Mouse (Mus musculus) spleen, adult 10 weeks (tissue): ENCODE measurements around the gene Gm5797. TPM values are rescaled to one million over a fixed set of nuclear protein-coding genes. Genes with fewer than 3 reads are reported as not detected.

Source experiments
- polyA plus RNA-seq: library from polyadenylated mRNA; stranded (reverse); fragments of 350-450 nt; fragmentation: Illumina TruSeq; extraction: RNeasy Lipid Tissue Mini Kit (QIAGEN cat#74804); gene quantifications from one replicate; pipeline ENCODE4 v1.2.3, GENCODE M21; 2015; ENCODE audit warnings: low replicate concordance; ENCODE audit not compliant: insufficient read depth

Gene Gm5797
- polyA plus RNA-seq: not detected

GRCm38 (mm10) chr14:7332295-7332694 lies at the start of gene Gm5797:
Gene Gm5797 (minus strand): TSS chr14:7332395.

GRCm38 (mm10) chr14:7365034-7365433 lies 32.8 kb upstream of the Gm5797 start, which contains the start of gene Gm8374:
Gene Gm8374 (minus strand): TSS chr14:7365134.

GRCm38 (mm10) chr14:7314661-7315060 lies 17.5 kb downstream of the Gm5797 start, which contains the start of gene Gm3739:
Gene Gm3739 (minus strand): TSS chr14:7315049.

Other genes starting within 250 kb of the Gm5797 start
- gene Gm3696, start 231.8 kb downstream of the Gm5797 start, polyA plus RNA-seq: 0.94 TPM
- gene Gm6676, start 207.0 kb downstream of the Gm5797 start, polyA plus RNA-seq: not detected
- gene Gm3512, start 157.9 kb downstream of the Gm5797 start, polyA plus RNA-seq: 1.7 TPM
- not detected for gene Gm16434, start 137.9 kb downstream of the Gm5797 start, polyA plus RNA-seq
- not detected for gene Gm3727, start 67.7 kb downstream of the Gm5797 start, polyA plus RNA-seq
- gene Gm3739, start 17.3 kb downstream of the Gm5797 start, polyA plus RNA-seq: 1.9 TPM
- gene Gm8374, start 32.7 kb upstream of the Gm5797 start, polyA plus RNA-seq: not detected
- gene Gm3755, start 118.5 kb upstream of the Gm5797 start, polyA plus RNA-seq: not detected
- gene Gm3752, start 151.4 kb upstream of the Gm5797 start, polyA plus RNA-seq: 0.35 TPM
- gene Gm3558, start 236.2 kb upstream of the Gm5797 start, polyA plus RNA-seq: 0.29 TPM